Mouse (Mus musculus): ENCODE measurements around the gene Usf2. TPM values are rescaled to one million over a fixed set of nuclear protein-coding genes. Genes with fewer than 3 reads are reported as not detected.

Gene Usf2
- polyA plus RNA-seq, 1 experiment from 2014 or later, result 38.8 TPM

- Histone ChIP-seq H3K9me3 (no peaks in the 10 kb centered on the region), H3K9ac (peak overlapping the region; percentile 42), H3K27ac (no peak overlapping the region), H3K36me3 (no peaks in the 10 kb centered on the region), H3K27me3 (replicated peaks) (peaks cover 17% of the 10 kb centered on the region), H3K4me1 (peaks cover 10% of the 10 kb centered on the region), H3K4me2 (replicated peaks) (peak overlapping the region; percentile 65), H3K4me3 (peak overlapping the region; percentile 33)
- 3% methylated on average over 41 of the region's 41 CpGs for WGBS
- no peak for ATAC-seq (ENCODE audit: low FRiP score, low read depth)
These were observed 16.0 kb upstream of the Usf2 start for GRCm38 (mm10) chr7:30972426-30973250.

- H3K9me3 ChIP-seq, result no peaks in the 10 kb centered on the region
- peaks cover 10% of the 10 kb centered on the region for H3K4me1 ChIP-seq
- H3K4me3 ChIP-seq, result no peak overlapping the region
- peaks cover 17% of the 10 kb centered on the region for H3K27me3 ChIP-seq (replicated peaks)
- H3K9ac ChIP-seq, result no peak overlapping the region
- H3K36me3 ChIP-seq, result no peaks in the 10 kb centered on the region
- H3K4me2 ChIP-seq (replicated peaks), result 0 out of 2 replicates have a peak overlapping the region, but pooled peaks have one; percentile 65
- WGBS, result 90% methylated on average over 15 of the region's 15 CpGs
- no peak for ATAC-seq (ENCODE audit: low FRiP score, low read depth)
- no peak overlapping the region for H3K27ac ChIP-seq
These were observed 15.3 kb upstream of the Usf2 start for GRCm38 (mm10) chr7:30971901-30972300.

GRCm38 (mm10) chr7:30969174-30969573 lies 12.6 kb upstream of the Usf2 start:
- H3K4me1 ChIP-seq, result peaks cover 10% of the 10 kb centered on the region
- no peak overlapping the region for H3K4me3 ChIP-seq
- no peaks in the 10 kb centered on the region for H3K36me3 ChIP-seq
- no peak overlapping the region for H3K9ac ChIP-seq
- H3K9me3 ChIP-seq, result no peaks in the 10 kb centered on the region
- WGBS, result 78% methylated on average over 4 of the region's 4 CpGs
- peaks cover 17% of the 10 kb centered on the region for H3K27me3 ChIP-seq (replicated peaks)
- no peak overlapping the region for H3K4me2 ChIP-seq (replicated peaks)
- no peak for ATAC-seq (ENCODE audit: low FRiP score, low read depth)
- no peak overlapping the region for H3K27ac ChIP-seq

GRCm38 (mm10) chr7:30968611-30969010 lies 12.0 kb upstream of the Usf2 start:
- H3K36me3 ChIP-seq, result no peaks in the 10 kb centered on the region
- 91% methylated on average over 8 of the region's 8 CpGs for WGBS
- no peak for ATAC-seq (ENCODE audit: low FRiP score, low read depth)

GRCm38 (mm10) chr7:30966657-30967056 lies 10.1 kb upstream of the Usf2 start:
- Histone ChIP-seq H3K36me3 (no peaks in the 10 kb centered on the region), H3K4me2 (replicated peaks) (no peak overlapping the region), H3K27ac (no peak overlapping the region), H3K9ac (no peak overlapping the region), H3K27me3 (replicated peaks) (no peaks in the 10 kb centered on the region), H3K4me1 (no peaks in the 10 kb centered on the region), H3K4me3 (no peak overlapping the region), H3K9me3 (no peaks in the 10 kb centered on the region)
- ATAC-seq (ENCODE audit: low FRiP score, low read depth), result no peak
- 85% methylated on average over 3 of the region's 3 CpGs for WGBS

More at GRCm38 (mm10) chr7:30968611-30969010, 12.0 kb upstream of the Usf2 start:
- Histone ChIP-seq H3K9me3 (no peaks in the 10 kb centered on the region), H3K9ac (no peak overlapping the region), H3K4me1 (peaks cover 10% of the 10 kb centered on the region), H3K27ac (no peak overlapping the region), H3K4me3 (no peak overlapping the region), H3K27me3 (replicated peaks) (peaks cover 17% of the 10 kb centered on the region), H3K4me2 (replicated peaks) (no peak overlapping the region)

GRCm38 (mm10) chr7:30965677-30966076 lies 9.1 kb upstream of the Usf2 start:
- Histone ChIP-seq H3K9ac (no peak overlapping the region), H3K27me3 (replicated peaks) (no peaks in the 10 kb centered on the region)

GRCm38 (mm10) chr7:30964366-30964765 lies 7.8 kb upstream of the Usf2 start:
- no peak overlapping the region for H3K9ac ChIP-seq
- no peak overlapping the region for H3K27ac ChIP-seq
- H3K36me3 ChIP-seq, result no peaks in the 10 kb centered on the region
- H3K4me3 ChIP-seq, result no peak overlapping the region
- ATAC-seq (ENCODE audit: low FRiP score, low read depth), result no peak
- no peaks in the 10 kb centered on the region for H3K4me1 ChIP-seq
- no peak overlapping the region for H3K4me2 ChIP-seq (replicated peaks)
- H3K27me3 ChIP-seq (replicated peaks), result no peaks in the 10 kb centered on the region
- H3K9me3 ChIP-seq, result no peaks in the 10 kb centered on the region
- WGBS, result 89% methylated on average over 7 of the region's 7 CpGs

More at GRCm38 (mm10) chr7:30965677-30966076, 9.1 kb upstream of the Usf2 start:
- Histone ChIP-seq H3K36me3 (no peaks in the 10 kb centered on the region), H3K27ac (no peak overlapping the region), H3K4me1 (no peaks in the 10 kb centered on the region), H3K4me2 (replicated peaks) (no peak overlapping the region), H3K4me3 (no peak overlapping the region), H3K9me3 (no peaks in the 10 kb centered on the region)
- 68% methylated on average over 14 of the region's 14 CpGs for WGBS
- no peak for ATAC-seq (ENCODE audit: low FRiP score, low read depth)

GRCm38 (mm10) chr7:30962862-30963261 lies 6.3 kb upstream of the Usf2 start:
- H3K9ac ChIP-seq, result no peak overlapping the region
- WGBS, result 96% methylated on average over 5 of the region's 5 CpGs

GRCm38 (mm10) chr7:30959786-30960349 lies 3.3 kb upstream of the Usf2 start:
- H3K4me1 ChIP-seq, result peaks cover 22% of the 10 kb centered on the region
- peaks cover 9% of the 10 kb centered on the region; the same call in 1 of the 2 replicates for H3K36me3 ChIP-seq
- no peak overlapping the region for H3K27ac ChIP-seq
- no peak overlapping the region for H3K9ac ChIP-seq
- WGBS, result 86% methylated on average over 6 of the region's 6 CpGs
- no peaks in the 10 kb centered on the region for H3K9me3 ChIP-seq
- ATAC-seq (ENCODE audit: low FRiP score, low read depth), result no peak
- no peak overlapping the region for H3K4me3 ChIP-seq
- H3K4me2 ChIP-seq (replicated peaks), result no peak overlapping the region
- no peaks in the 10 kb centered on the region for H3K27me3 ChIP-seq (replicated peaks)

More at GRCm38 (mm10) chr7:30962862-30963261, 6.3 kb upstream of the Usf2 start:
- H3K36me3 ChIP-seq, result 0 out of 2 replicates have a peak, but pooled peaks cover 5% of the 10 kb centered on the region
- no peak overlapping the region for H3K4me2 ChIP-seq (replicated peaks)
- no peaks in the 10 kb centered on the region for H3K27me3 ChIP-seq (replicated peaks)
- no peak for ATAC-seq (ENCODE audit: low FRiP score, low read depth)
- peaks cover 9% of the 10 kb centered on the region for H3K4me1 ChIP-seq
- no peak overlapping the region for H3K27ac ChIP-seq
- H3K9me3 ChIP-seq, result no peaks in the 10 kb centered on the region
- no peak overlapping the region for H3K4me3 ChIP-seq

- Histone ChIP-seq H3K27ac (no peak overlapping the region), H3K9me3 (no peaks in the 10 kb centered on the region), H3K4me2 (replicated peaks) (no peak overlapping the region), H3K4me3 (no peak overlapping the region), H3K4me1 (peaks cover 22% of the 10 kb centered on the region), H3K36me3 (peaks cover 18% of the 10 kb centered on the region), H3K9ac (no peak overlapping the region), H3K27me3 (replicated peaks) (no peaks in the 10 kb centered on the region)
- ATAC-seq (ENCODE audit: low FRiP score, low read depth), result no peak
- WGBS, result 96% methylated on average over 9 of the region's 9 CpGs
These were observed 2.4 kb upstream of the Usf2 start for GRCm38 (mm10) chr7:30958866-30959487.

GRCm38 (mm10) chr7:30958109-30958865 lies 1.7 kb upstream of the Usf2 start:
- Histone ChIP-seq H3K27me3 (replicated peaks) (no peaks in the 10 kb centered on the region), H3K4me1 (peaks cover 22% of the 10 kb centered on the region), H3K9ac (peak overlapping the region; percentile 98), H3K4me3 (peak overlapping the region; percentile 100), H3K4me2 (replicated peaks) (peak overlapping the region; percentile 92), H3K9me3 (no peaks in the 10 kb centered on the region), H3K36me3 (peaks cover 25% of the 10 kb centered on the region), H3K27ac (no peak overlapping the region)
- no peak for ATAC-seq (ENCODE audit: low FRiP score, low read depth)
- 67% methylated on average over 28 of the region's 28 CpGs for WGBS

GRCm38 (mm10) chr7:30957367-30957783 lies 772 bp upstream of the Usf2 start:
- Histone ChIP-seq H3K27ac (peak overlapping the region; percentile 96), H3K27me3 (replicated peaks) (no peaks in the 10 kb centered on the region), H3K36me3 (peaks cover 34% of the 10 kb centered on the region), H3K4me3 (peak overlapping the region; percentile 100), H3K9ac (peak overlapping the region; percentile 98), H3K9me3 (no peaks in the 10 kb centered on the region), H3K4me2 (replicated peaks) (peak overlapping the region; percentile 92), H3K4me1 (peaks cover 22% of the 10 kb centered on the region)
- ATAC-seq (ENCODE audit: low FRiP score, low read depth), result peak; percentile 42
- under 1% methylated on average over 43 of the region's 43 CpGs for WGBS
